Mouse (Mus musculus) ES-Bruce4 (cell line): ENCODE data around the gene Sorbs2.

Source experiments
- CTCF ChIP-seq: IDR thresholded peaks from one replicate; pipeline ENCODE4 v1.8.1; 2011; ENCODE audit warnings: low read depth, low read length
- POLR2A ChIP-seq: IDR thresholded peaks from one replicate; pipeline ENCODE4 v1.8.1; 2011; ENCODE audit warnings: low read length; ENCODE audit not compliant: insufficient read depth

DNA sequence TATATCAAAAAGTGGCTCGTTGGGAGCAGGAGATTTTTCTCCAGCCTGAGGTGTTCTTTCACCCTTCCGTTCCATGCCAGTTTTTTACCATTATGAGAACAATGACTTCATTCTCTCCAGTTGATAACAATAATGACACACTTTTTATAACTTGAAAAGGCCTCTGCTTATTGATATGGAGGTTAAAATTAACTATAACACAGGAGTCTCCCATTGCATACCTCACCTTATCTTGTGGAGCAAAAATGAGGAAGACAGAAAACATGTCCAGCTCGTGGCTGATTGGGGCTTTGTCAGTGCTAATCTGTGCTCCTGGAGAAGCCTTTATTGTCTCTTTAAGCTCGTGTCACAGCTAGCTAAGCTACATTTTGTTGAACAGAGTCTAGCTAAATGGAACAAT lies 77.6 kb downstream of the Sorbs2 start:
- TF ChIP-seq POLR2A (no peak), CTCF (no peak)
